Mouse (Mus musculus) splenic B cell, adult 2 months (primary cell): Measurements from ENCODE around the gene Col4a2.

Experiments used
- DNase-seq: peaks from one replicate; pipeline ENCODE4 v3.0.0-alpha.2; 2011; ENCODE audit warnings: low read depth, low spot score
- H3K27me3 ChIP-seq: 2 replicates; pipeline ENCODE4 v1.6.1; 2012; ENCODE audit warnings: mild to moderate bottlenecking, low read length, moderate library complexity, mixed read lengths; ENCODE audit not compliant: control insufficient read depth, poor library complexity, insufficient read depth, severe bottlenecking
- H3K36me3 ChIP-seq: 2 replicates; pipeline ENCODE4 v1.6.1; 2012; ENCODE audit warnings: mild to moderate bottlenecking, low read length, moderate library complexity, mixed read lengths; ENCODE audit not compliant: control insufficient read depth, poor library complexity, insufficient read depth, severe bottlenecking

The Col4a2 gene

GRCm38 (mm10) chr8:11352514-11352913 is 39.9 kb downstream of the Col4a2 start:
- Histone ChIP-seq H3K27me3 (no peaks in the 10 kb centered on the region), H3K36me3 (no peaks in the 10 kb centered on the region)
- DNase-seq = no peak

DNA sequence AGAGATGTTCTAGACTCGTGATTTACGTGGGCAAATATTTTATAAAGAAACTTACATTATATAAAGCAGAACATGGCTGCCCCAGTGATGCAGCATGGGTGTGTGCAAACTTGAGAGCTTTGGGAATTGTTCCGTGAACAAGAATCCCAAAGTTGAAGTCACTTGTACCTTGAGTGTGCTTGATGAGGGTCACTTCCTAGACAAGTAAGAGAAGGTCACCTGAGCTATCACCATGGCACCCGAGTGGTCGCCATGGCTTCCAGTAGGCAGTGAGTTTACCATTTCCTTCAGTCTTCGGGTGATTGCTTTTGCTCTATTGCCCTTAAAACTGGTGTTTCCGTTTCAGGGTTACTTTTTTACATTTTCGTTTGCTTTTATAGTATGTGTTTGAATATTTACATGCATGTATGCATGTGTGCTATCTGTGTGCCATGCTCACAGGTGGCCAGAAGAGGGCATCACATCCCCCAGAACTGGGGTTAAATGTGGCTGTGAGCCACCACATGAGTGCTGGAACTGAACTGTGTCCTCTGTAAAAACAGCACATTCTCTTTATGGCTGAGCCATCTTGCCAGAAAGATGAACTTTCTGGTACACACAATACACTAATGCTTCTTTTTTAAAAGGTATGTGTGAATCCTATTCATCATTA is 42.3 kb downstream of the Col4a2 start:
- DNase-seq = no peak
- Histone ChIP-seq H3K27me3 (no peaks in the 10 kb centered on the region), H3K36me3 (no peaks in the 10 kb centered on the region)

- H3K36me3 ChIP-seq = no peaks in the 10 kb centered on the region
- no peak for DNase-seq
- no peaks in the 10 kb centered on the region for H3K27me3 ChIP-seq
Observed at GRCm38 (mm10) chr8:11355900-11356299, 43.3 kb downstream of the Col4a2 start.

DNA sequence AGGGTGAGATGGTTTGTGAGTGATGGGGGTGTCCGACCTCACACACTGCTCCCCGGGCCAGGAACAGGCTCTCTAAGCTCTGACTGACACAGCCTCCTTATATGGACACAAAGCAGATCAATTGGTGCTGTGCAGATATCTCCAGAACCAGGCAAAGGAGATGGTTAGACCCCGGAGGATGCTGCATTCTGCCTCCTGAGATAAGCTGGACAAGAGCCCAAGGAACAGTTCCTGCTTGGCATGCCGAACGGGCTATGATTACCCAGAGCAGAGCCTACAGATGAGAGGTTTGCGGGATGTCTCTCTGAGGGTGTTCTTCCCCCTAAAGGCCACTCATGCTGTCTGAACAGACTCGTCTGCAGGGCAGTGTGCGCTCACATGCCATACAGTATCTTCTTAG is 44.2 kb downstream of the Col4a2 start:
- DNase-seq = no peak
- Histone ChIP-seq H3K36me3 (no peaks in the 10 kb centered on the region), H3K27me3 (no peaks in the 10 kb centered on the region)

- no peaks in the 10 kb centered on the region for H3K36me3 ChIP-seq
- H3K27me3 ChIP-seq = no peaks in the 10 kb centered on the region
- no peak for DNase-seq
Observed at GRCm38 (mm10) chr8:11357921-11358436, 45.4 kb downstream of the Col4a2 start.

- no peaks in the 10 kb centered on the region for H3K36me3 ChIP-seq
- no peaks in the 10 kb centered on the region for H3K27me3 ChIP-seq
- no peak for DNase-seq
Observed at GRCm38 (mm10) chr8:11359846-11360245, 47.2 kb downstream of the Col4a2 start.

DNA sequence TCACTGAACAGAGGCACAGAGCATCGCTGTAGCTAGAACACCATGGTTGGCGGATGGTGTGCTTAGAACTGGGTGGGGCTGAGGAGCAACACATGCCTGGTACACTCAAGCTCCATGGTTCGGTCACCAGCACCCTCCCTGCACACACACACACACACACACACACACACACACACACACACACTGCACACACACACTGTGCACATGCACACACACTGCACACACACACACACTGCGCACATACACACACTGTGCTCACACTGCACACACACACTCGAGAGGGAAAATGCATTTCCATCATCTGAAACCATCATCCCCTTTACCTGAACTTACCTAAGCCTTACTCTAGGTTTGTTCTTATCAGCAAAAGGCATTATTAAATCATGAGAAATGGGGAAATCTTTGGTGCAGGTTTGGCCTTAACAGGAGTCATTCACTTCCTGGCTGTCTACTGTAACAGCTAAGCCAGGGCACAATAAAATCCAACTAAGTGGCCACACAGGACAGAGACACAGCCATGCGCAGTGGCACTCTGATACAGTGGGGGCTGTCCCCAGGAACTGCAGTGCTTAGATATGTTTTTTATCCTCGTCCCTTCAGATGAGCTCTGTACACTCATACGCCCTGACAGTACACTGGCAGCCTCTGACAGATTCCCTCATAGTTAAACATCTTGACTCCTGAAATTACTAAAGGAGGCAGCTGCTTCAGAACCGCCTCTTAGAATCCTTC is 49.1 kb downstream of the Col4a2 start:
- Histone ChIP-seq H3K36me3 (no peaks in the 10 kb centered on the region), H3K27me3 (no peaks in the 10 kb centered on the region)
- no peak for DNase-seq

DNA sequence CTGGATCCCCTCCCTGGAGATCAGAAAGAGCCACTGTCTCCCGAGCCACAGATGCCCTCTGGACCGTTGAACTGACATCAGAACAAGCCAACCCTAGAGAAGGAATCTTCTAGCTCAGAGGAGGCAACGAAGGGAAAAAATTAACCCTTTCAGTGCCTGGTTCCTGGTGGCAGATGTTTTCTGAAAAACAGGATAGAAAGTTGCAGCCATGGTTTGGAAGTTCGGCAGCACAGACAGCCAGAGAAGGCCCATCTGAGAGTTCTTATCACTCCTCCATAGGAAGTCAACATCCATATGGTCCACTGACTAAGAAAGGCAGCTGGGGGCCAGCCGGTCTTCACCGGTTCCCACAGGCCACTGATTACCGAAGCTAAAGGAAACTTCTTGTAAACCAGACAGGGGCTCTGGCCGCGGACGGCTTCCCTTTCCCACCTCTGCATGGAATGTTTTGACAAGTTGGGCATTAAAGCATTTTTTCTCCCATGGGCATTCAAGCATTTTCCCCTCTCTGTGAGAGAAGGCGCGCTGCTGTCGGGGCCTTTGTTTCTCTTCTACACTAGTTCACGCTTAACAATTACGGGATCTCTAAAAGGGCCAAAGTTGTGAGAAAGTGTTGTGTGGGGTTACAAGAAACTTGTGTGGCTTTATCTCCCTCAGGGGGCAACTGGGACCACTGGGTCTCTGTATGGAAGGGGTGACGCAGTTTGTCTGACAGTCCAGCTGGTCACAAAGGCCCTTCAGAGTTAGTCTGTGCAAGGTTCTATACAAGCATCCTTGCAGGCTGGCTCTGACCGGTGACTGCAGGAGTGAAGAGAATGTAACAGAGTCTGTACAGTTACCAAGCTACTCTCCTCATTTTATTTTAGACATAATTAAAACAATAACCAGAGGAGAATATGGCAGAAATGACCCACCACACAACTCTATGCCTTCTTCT is 49.9 kb downstream of the Col4a2 start:
- no peak for DNase-seq
- no peaks in the 10 kb centered on the region for H3K36me3 ChIP-seq
- no peaks in the 10 kb centered on the region for H3K27me3 ChIP-seq

GRCm38 (mm10) chr8:11363340-11364126 is 50.9 kb downstream of the Col4a2 start:
- H3K27me3 ChIP-seq = no peaks in the 10 kb centered on the region
- no peak for DNase-seq
- no peaks in the 10 kb centered on the region for H3K36me3 ChIP-seq

- H3K27me3 ChIP-seq = no peaks in the 10 kb centered on the region
- H3K36me3 ChIP-seq = no peaks in the 10 kb centered on the region
- no peak for DNase-seq
Observed at GRCm38 (mm10) chr8:11366251-11366650, 53.6 kb downstream of the Col4a2 start.

- Histone ChIP-seq H3K27me3 (no peaks in the 10 kb centered on the region), H3K36me3 (no peaks in the 10 kb centered on the region)
- no peak for DNase-seq
Observed at GRCm38 (mm10) chr8:11366741-11367140, 54.1 kb downstream of the Col4a2 start.

DNA sequence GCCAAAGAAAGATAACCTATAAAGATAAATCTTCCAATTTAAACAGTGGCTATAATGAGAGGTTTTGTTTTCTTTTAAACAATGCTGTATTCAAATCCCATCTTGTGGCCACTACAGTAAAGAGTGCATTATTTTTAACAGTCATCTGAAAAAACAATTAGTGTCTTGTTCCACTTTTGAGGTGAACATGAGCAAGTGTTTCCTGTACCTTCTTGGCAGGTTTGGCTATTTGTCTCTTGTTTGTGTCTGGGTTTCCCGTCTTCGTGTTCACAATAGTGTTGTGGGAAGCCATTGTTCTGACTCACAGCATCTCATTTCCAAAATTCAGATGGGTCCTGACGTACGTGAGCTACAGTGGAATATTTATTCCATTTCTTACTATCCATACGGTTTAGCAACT is 55.1 kb downstream of the Col4a2 start:
- no peaks in the 10 kb centered on the region for H3K36me3 ChIP-seq
- no peaks in the 10 kb centered on the region for H3K27me3 ChIP-seq
- DNase-seq = no peak

DNA sequence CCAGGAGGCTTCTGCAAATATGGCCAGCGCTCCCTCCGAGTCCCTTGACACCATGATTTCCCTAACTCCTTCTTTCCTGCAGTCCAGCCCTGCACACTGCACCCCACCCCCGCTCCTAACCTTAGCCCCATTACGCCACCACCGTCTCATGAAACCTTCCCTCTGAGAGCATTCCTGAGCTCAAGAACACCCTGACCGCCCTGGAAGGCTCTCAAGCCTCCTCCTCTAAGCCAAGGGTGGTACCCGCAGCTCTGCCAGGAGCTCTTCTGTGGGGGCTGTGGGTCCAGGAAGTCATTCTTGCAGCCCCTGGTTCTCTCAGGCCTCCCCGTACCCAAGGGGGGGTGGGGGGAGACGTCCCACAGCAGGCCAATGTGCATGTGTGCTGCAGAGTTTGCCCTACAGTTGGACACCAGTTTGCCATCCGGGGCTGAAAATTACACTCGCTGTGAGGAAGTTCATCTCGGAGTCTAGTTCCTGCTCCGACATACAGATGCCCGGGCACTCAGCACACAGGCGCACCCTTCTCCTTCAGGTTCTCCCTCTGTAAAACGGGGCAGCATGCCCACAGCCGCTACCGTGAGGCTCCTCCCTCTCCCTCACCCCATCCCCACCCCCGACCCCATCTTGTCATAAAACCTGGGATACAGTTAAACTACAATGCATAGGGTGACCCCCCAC is 57.1 kb downstream of the Col4a2 start:
- Histone ChIP-seq H3K36me3 (no peaks in the 10 kb centered on the region), H3K27me3 (no peaks in the 10 kb centered on the region)
- DNase-seq = no peak

DNA sequence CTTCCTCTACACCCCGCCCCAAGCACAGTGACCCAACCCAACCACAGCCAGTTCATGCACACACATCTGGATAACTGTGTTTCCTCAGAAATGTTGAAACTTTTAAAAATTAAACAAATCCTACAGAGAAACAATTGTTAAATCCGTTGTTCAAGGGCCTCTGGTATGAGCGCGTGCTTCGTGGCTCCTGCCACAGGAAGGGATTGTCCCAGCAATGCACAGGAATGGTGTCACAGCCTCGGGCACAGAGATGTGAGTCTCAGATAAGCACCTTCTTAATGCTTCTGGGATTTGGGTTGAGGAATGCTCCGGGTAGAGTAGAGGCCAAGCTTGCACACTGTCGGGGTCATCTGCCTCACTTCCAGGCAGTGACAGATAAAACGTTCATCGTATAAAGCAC is 58.7 kb downstream of the Col4a2 start:
- DNase-seq = no peak
- no peaks in the 10 kb centered on the region for H3K27me3 ChIP-seq
- no peaks in the 10 kb centered on the region for H3K36me3 ChIP-seq
